Mouse (Mus musculus): ENCODE data around the gene Tceal3. TPM values are rescaled to one million over a fixed set of nuclear protein-coding genes. Genes with fewer than 3 reads are reported as not detected.
"Not testable (repeated sequence)": the region's sequence is repeated elsewhere in the genome, so short reads cannot be mapped to it uniquely, and the experiment has no call there.

Tceal3 gene
- polyA plus RNA-seq, 2 experiments from 2014 or later: 0.52 to 0.83 TPM

DNA sequence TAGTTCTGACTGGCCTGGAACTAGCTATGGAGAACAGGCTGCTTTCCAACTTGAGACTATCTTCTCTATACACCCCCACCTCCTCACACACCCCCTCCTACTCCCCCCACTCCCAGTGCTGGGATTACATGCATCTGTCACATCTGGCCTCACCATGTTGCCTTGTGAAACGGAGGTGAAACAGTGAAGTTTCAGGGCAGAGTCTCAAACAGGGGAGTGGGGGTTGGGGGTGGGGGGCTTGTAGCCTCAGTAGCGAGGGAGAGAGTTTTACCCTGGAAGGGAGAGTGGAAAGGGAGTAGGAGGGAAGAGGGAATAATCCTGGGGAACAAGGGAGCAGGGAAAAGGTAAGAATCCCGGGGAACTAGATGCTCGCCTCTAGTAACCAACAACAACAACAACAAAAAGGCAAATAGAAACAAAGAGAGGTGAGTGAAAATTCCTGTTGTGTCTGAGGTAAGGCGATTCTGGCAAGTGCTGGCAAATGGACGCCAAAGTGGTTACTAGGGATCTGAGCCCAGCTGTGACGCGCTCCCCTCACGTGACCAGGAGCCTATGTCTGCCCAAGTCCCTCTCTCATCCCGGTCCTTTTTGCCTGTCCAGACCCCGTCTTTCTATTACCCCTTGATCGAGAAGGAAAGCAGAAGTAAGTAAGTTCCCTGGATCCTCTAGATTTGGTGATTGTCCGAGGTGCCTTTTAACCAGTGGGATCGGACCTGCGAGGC, 117.0 kb downstream of the Tceal3 start, which contains the start of gene Tceal1:
TSS of gene Tceal1 (plus strand) at position 537 of the 722 bp plus-strand sequence.
- no peak for ATAC-seq

DNA sequence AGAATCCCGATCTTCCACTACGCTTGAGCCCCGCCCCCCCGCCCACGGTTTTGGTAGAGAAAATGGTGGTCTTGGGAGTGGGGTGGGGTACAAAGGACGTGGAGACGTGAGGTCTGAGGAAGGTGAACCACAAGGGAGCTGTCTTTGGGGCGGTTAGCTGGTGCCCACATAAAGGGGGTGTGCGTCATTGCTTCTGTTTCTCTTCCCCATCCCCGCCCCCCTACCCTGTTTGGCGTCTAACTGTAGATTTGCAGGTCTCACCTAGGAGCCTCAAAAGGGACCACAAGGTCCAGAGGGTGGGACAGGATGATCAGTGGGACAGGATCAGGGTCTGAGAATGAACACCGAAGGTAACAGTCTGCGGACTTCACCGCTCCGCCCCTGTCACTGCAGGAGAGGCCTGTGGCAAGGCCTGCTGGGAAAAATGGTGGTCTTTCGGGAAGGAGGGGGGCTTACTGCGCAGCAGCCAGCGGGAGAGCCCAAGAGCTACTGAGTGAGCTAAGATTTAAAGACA, 117.6 kb downstream of the Tceal3 start:
- ATAC-seq: peak; percentile 46

DNA sequence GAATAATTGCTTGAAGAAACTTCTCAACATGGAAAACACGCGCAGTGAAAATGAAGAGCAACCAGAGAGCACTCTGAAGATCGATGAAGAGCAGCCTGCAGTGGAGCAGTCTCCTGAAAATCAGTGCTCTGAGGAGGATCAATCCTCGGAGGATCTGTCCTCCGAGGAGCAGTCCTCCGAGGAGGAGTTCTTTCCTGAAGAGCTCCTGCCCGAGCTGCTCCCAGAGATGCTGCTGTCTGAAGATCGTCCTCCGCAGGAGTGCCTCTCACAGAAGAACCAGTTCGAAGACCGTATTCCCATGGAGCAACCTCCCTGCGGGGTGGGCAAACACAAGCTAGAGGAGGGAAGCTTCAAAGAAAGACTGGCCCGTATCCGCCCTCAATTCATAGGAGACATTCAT, 118.1 kb downstream of the Tceal3 start:
- no peak for ATAC-seq

DNA sequence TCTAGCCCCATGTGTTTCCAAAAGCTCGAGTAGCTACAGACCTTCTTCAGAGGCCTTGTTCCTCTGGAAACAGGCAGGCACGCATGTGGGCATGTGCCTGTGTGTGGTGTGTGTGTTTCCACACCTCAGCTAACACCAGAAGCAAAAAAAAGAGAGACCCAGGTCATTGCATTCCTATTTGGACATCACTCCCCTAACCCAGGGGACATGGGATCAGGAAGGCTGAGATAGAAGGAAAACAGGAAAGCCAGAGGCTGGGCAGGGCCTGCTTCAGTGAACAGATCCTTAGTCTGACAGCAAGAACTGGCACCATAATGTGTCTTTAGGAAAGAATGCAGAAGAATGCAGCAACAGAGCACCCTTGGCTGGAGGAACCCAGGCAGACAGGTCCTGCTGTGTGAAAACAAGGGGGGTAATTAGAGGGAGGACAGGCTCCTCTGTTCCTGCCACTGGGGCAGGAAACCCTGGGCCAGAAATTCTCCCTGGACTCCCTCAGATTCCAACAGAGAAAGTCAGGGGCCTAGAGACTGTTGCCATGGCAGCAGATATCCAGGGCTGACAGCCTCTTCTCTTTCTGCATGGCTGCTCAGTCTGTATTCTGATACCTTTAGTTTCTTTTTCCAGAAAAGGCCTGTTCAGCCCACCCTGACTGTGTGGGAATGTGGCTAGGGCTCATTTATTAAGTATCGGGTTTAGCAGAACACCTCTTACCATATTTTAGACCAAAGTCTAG, 124.3 kb downstream of the Tceal3 start:
- not testable (repeated sequence) for ATAC-seq

Other genes with a start within 250 kb of the Tceal3 start
- gene Kir3dl1, start 72.8 kb upstream of the Tceal3 start, polyA plus RNA-seq (2017; shearing (Covaris generic)): not detected
- not detected for gene Kir3dl2, start 46.8 kb upstream of the Tceal3 start, polyA plus RNA-seq (2017; shearing (Covaris generic))
- gene Tceal1, start 117.1 kb downstream of the Tceal3 start, polyA plus RNA-seq (2017; shearing (Covaris generic)): not detected
- gene Morf4l2, start 152.8 kb downstream of the Tceal3 start, polyA plus RNA-seq (2017; shearing (Covaris generic)): 10 to 100 TPM; 77.6 to 86.6 TPM
- gene Glra4, start 189.3 kb downstream of the Tceal3 start, polyA plus RNA-seq (2017; shearing (Covaris generic)): not detected
- gene Plp1, start 231.8 kb downstream of the Tceal3 start, polyA plus RNA-seq (2017; shearing (Covaris generic)): 1 to 10 TPM; 1.3 to 1.6 TPM